Mouse (Mus musculus): ENCODE measurements around the gene Notch4.

Notch4 gene

GRCm38 (mm10) chr17:34626773-34627092 lies 62.7 kb downstream of the Notch4 start:
- peak; percentile 44 to 54 for DNase-seq (ENCODE audit: low spot score in 2 of 2)

- peak; percentile 71 to 79 for DNase-seq (ENCODE audit: low spot score in 2 of 2)
Observed at GRCm38 (mm10) chr17:34627093-34627942, 63.2 kb downstream of the Notch4 start.

DNA sequence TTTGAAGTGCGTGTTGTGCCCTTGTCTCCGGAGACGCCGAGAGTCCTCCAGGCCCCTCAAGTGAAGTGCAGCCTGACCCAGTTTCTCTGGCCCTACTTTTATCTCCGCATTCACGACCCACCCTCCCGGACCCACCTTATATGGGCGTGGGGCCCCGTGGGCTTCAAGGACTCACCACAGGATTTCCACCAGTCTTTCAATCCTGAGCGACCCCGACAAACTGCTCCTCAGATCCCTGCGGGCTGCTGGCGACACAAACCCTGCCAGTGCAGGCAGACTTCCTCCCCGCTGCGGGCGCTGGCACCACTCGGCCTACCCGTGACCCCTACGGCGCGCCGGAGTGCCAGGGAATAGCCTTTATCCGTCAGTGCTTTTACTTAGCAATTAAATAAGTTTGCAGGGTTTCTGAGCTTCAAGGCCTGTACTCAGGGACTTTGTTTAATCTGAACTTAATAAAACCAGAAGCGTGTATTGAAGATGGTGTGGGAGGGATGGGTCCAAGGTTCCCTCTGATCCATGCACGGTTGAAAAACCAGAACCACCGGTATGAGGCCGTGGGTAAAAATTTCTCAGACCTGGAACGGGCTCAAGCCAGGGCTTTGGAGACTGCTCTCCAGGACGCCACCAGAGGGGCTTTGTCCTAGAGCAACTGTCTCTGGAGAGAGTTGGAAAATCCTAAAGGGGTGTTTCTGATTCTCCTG lies 64.0 kb downstream of the Notch4 start, which contains the start of gene Ppt2:
Gene Ppt2, minus strand, starts transcription at position 568 of the 701 bp plus-strand sequence.
- DNase-seq (ENCODE audit: low spot score in 2 of 2), result peak; percentile 60 to 68

GRCm38 (mm10) chr17:34628644-34628967 lies 64.5 kb downstream of the Notch4 start:
- peak; percentile 37 to 38 for DNase-seq (ENCODE audit: low spot score in 2 of 2)

- peak; percentile 47 to 51 for DNase-seq (ENCODE audit: low spot score in 2 of 2)
Observed at GRCm38 (mm10) chr17:34629221-34629751, 65.2 kb downstream of the Notch4 start, which contains the start of gene Prrt1. Prrt1 (plus strand) TSS chr17:34629533.

DNA sequence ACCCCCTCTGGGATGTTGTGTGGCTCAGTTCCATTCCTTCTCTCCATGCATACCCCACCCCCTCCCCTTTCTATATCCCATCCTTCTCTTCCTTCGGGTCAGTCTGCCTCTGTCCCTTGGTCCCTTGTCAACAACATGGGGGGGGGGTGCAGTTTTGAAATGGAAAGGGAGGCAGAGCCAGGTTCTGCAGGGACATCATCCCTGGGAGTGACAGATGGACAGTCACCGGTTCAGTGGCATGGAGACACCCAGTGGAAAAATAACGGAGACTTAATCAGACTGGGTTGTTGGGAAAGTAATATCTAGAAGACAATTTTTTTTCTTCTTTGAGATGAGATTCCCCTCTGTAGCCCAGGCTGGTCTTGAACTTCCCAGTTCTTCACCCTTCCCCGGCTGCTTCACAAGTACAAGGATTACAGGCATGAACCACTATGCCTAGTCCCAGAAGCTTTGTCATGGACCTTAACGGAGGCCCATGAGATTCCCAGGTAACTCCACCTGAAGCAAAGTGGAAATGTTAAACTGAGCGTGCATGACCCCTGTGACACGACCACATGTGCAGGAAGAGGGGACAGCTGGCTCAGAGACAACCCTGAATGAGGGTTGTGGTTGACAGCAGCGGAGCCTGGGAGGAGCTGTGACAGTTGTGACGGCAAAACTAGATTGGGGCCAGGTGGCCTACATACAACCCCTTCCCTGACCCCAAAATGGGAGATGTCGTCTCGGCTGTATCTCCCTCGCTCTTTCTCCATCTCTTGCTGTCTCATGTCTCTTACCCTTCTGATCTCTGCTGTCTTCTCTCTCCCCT lies 65.9 kb downstream of the Notch4 start:
- peak; percentile 82 to 86 for DNase-seq (ENCODE audit: low spot score in 2 of 2)

- peak; percentile 70 for DNase-seq (ENCODE audit: low spot score in 2 of 2)
Observed at GRCm38 (mm10) chr17:34630761-34631301, 66.8 kb downstream of the Notch4 start.

DNA sequence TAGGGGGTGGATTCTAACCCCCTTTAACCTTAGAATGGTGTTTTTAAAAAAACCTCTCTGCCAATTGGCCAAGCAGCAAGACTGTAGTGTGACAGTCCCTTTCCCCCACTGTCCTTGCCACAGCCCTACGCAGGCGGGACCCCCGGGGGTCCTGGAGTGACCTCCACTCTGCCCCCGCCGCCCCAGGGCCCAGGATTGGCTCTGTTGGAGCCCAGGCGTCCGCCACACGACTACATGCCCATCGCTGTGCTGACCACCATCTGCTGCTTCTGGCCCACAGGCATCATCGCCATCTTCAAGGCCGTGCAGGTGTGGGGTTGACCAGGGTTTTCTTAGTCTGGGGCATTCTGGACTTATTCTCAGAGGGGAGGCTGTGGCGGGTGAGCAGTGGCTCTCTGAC lies 67.6 kb downstream of the Notch4 start:
- peak in 1 of 2 experiments; percentile 33 for DNase-seq (ENCODE audit: low spot score in 2 of 2)

DNA sequence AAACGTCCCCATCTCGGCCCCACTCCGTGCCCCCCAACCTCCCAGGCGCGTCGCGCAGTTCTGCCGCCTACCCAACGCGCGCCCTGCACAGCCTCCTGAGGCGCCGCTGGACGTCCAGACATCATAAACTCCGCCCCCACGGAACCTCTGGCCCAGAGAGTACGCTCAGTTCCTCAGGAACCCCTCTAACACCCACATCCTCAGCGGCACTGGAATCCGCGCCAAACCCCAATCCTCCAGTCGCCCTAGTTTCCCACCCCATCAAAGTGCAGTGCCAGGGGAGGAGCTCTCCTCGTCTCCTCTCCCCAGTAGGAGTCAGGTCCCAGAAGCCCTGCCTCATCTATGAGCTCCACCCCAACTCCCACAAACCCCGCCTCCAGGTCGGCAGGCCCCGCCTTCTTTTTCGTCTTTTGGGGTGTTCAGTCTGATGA lies 68.2 kb downstream of the Notch4 start:
- peak; percentile 82 to 89 for DNase-seq (ENCODE audit: low spot score in 2 of 2)

- no peak for DNase-seq (ENCODE audit: low spot score in 2 of 2)
Observed at GRCm38 (mm10) chr17:34635671-34636070, 71.6 kb downstream of the Notch4 start.

- no peak for DNase-seq (ENCODE audit: low spot score in 2 of 2)
Observed at GRCm38 (mm10) chr17:34637459-34637858, 73.4 kb downstream of the Notch4 start.
